Mouse (Mus musculus): ENCODE results near the gene Fdxr.

The Fdxr gene

DNA sequence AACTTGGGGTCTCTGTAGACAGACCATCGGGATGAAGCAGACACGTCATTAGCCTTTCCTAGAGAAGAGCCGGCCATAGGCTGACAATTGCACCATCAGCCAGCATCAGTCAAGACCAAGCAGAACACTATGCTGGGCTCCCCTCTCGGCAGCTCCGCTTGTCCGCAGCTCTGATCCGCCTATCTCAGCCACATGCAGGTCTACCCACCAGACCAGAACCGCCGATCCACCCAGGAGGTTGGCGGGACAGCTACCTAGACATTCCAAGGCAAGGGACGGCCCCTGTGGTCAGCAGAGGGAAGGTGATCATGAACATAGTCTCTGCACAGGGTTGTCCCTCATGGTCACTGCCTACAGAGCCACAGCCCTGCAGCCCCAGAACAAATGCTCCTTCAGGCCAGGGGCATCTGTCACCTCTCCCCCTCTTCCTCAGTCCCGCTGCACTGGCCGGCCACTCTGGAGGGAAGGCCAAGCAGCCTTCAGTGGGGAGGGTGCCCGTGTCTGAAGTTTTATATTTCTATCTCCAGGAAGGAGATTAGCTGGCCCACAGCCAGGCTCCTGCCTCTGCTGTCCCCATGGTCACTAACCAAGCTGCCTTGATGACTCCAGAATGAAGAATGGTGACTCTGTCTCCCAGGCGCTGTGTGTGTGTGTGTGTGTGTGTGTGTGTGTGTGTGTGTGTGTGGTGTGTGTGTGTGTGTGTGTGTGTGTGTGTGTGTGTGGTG is 42.4 kb downstream of the Fdxr start:
- DNase-seq (ENCODE audit: low spot score): no peak

DNA sequence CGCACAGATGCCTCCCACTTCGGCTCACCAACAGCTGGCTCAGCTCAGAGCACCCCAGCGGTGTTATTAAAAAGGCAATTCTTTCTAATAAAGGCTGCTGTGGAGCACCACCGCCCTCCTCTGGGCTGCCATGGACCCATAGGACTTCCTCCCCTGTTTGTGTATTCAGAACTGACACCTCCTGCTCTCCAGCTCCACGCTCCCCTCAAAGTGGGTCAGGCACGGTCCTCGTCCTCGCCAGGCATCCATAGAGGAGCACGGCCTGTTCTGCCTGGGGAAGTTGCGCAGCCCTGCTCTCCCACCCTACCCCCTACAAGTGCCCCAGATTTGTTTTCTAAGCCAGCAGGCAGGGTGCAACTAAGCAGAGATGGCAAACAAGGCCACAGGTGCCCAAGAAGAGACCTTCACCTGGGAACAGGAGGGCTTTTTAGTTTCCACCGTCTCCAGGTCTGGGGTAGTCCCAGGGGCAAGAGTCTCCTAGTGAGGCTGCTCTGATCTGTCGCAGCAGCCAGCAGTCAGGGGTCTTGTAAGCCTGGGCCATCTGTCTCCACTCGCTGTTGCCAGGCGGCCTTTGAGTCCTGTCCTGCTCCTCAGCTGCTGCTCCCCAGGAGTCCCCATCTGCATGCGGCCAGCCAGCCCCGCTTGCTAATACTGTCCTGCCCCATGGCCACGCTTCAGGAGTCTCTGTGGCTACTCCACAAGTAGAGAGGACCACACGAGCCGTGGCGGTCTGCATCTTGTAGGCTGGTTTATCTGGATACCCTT is 43.1 kb downstream of the Fdxr start:
- no peak for DNase-seq (ENCODE audit: low spot score)

DNA sequence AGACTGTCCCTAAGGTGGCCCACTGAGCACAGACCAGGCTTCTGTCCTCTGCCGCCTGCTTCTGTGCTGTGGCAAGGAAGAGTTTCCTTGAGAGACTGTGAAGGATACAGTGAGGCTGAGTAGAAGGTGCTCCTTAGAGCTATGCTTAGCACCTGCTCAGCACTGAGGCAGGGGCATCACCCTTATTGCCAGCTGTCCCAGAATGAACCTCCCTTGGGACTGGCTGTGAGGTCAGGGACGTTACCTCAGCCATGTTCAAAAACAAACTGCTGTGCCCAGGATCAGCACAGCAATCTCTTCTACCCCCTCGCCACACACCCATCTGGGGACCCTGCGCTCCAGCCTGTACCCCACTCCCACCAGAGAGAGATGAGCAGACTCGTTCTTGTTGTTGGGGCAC is 44.0 kb downstream of the Fdxr start:
- no peak for DNase-seq (ENCODE audit: low spot score)

DNA sequence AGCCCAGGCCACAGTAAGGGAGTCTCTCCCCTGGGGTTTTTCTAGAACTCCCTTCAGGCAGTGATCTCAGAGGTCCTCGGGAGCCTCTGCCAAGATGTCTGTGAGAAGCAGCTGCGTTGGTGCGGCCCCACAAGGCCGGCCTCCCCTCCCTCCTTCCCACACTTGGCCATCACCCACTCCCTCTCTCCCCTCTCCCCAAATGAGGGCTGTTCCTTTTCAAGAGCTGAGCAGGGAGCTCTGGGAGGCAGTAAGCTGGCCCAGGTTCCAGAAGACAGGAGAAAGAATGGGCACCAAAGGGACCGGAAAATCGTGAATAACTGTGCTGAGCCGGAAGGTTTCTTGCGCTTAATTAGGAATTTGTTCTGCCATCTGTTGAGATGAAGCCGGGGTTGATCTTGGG is 44.9 kb downstream of the Fdxr start:
- DNase-seq (ENCODE audit: low spot score): no peak

DNA sequence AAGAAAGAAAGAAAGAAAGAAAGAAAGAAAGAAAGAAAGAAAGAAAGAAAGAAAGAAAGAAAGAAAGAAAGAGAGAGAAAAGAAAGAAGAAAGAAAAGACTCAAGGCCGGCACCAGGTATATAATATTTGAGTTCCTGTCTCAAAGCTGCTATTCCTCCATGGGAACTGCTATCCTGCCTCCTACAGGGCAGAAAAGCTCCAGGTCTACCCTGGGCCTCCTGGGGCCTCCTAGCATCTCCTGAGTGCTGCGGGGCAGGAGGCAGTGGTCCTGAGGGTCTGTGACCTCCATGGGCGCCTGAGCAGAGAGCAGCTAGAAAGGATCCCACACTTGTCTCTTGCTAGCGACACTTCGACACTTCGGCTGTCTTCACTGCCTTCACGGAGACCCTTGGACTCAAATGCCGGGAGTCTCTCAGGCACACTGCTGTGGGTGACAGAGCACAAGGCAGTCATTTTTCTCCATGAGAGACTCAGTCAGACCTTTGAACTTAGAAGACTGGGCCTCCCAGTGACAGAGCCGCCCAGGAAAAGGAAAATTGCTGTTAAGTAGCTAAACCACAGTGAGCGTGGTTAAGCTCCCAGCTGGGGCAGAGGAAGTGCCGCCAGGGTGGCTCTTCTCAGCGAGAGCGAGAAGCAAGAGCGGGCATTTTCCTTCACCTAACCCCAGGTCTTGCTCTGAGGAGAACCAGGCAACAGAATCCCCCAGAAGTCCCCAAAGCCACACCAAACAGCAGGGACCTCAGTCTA is 45.5 kb downstream of the Fdxr start:
- DNase-seq (ENCODE audit: low spot score): peak; percentile 19

DNA sequence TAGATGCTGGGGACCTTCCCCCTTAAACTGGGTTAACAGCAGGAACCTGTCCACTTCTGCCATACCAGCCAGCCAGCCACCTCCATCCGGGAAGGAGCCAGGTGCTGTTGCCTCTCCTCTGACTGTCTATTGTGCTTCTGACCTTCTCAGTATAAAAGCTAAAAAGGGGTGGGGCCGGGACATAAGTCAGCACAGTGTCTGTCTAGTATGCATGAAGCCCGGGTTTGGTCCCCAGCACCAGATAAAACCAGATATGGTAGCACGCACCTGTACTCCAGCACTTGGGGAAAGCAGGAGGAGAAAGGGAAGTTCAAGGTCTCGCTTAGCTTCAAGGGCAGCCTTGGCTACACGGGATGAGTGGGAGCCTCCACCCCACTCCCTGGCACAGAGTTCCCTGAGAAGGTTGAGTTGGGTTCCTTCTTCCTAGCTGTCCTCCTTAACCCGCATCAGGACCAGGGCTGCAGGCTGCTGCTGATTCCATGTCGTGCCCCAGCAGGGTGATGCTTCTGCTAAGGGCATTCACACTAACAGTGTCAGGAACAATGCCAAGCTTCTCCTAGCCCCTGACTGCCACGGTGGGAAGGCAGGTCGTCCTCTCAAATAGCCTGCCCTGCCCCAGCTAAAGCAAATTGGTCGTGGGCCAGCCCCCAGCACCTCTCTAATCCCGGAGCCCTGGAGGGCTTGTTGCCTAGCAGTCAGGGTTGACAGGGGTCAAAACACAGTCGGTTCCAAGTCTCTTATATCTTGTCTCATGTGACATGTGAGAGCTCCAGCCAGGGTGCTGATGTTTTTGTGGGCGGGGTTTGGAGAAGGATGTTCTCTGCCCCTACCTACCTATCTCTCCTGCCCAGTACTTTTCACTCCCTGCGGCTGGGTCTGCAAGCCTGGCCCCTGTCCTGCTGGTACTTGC is 47.6 kb downstream of the Fdxr start:
- DNase-seq (ENCODE audit: low spot score): no peak

DNA sequence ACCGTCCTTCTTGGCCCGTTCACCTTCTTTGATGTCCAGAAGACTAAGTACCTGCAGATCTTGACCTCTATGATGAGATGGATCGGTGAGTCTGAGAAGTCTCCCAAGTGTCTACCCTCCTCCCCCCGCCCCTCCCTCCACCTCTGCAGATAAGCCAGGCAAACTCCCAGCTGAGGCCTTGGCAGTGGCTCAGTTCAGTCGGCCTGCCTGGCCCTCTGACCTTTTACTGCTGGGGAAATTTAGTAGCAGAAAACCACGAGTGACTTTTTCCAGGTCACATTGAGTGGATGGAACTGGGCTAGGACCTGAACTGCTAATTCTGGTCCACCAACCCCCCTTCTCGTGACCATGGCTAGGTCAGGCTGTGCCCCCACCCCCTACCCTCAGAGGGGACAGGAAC is 48.4 kb downstream of the Fdxr start:
- no peak for DNase-seq (ENCODE audit: low spot score)

DNA sequence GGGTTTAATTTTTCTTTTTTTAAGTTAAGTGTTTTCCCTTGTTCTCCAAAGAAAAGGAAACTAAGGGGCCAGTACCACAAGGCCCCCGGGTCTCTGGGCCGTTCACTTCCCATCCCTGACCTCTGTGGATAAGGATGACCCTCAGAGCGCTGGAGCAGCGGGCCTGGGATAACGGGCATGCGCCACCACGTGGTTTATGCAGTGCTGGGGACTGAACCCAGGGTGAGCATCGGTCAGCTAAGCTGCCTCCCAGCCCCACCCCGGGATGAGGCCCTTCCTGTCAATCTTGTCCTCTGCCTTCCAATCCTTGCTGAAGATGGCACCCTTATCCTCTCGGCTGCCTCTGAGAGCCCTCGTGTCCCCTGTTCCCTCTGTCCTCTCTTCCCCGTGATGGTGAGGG is 49.2 kb downstream of the Fdxr start:
- DNase-seq (ENCODE audit: low spot score): no peak

DNA sequence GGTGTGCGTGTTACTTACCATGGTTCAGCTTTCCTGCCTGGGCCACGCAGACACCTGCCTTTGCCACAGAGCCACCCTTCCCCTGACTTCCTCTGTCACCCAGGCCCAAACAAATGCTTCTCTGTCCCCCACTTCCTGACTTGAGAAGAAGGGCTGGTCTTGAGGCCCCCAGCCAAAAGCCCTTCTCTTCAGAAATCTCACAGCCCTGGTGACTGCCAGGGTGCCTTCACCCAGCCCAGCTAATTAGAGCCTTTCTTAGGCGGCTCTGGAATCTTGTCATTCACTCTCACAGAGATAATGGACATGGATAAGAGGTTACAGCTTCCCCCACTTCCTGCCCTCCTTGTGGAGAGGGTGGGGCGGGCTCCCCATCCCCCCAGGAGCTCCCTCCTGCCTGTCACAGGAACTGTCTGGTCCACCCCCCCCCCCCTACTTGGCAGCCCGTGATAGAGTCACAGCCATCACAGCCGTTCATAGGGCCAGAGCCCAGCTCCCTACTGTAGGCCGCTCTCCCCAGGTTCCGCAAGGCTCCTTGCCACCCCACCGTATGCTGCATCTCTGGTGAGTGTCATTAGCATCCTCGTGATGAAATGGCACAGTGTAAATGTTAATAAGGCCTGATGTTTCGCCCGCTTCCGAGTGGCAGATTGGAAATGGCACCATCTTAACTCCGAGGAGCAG is 49.9 kb downstream of the Fdxr start:
- no peak for DNase-seq (ENCODE audit: low spot score)

DNA sequence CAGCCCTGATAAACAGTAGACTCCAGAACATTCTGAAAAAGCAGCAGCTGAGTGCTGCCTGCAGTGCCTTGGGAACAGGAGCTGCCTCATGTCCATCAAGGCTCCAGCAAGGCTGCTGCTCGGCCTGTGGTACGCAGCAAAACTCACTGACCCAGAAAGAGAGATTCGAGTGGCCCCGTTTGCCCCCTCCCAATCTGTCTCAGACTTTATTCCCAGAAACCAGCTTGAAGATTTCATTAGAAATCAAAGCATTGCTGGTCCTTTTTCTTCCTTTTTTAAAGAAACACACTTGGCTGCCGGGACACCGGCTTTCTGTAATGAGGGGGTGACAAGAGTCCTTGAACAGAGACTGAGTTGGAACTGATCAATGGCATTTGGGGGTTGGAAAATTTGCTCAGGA is 51.5 kb downstream of the Fdxr start:
- DNase-seq (ENCODE audit: low spot score): no peak

DNA sequence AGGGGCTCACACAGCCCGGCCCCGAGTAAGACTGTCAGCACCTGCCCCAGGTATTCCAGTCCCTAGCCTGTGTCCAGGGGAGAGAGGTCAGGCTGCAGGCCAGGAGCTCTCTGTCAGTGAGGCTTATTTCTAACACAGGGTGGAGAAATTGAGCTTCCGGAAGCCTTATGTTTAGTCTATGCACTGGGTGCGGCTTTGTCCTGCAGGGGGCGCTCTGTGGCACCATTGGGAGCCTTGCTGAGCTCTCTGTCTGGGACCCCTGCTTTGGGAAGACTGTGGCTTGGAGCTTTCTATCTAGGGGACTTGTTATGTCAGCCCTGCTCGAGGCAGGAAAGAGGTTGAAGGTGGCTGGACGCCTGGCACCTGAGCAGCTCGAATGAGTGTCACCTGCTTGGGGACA is 52.0 kb downstream of the Fdxr start:
- no peak for DNase-seq (ENCODE audit: low spot score)

DNA sequence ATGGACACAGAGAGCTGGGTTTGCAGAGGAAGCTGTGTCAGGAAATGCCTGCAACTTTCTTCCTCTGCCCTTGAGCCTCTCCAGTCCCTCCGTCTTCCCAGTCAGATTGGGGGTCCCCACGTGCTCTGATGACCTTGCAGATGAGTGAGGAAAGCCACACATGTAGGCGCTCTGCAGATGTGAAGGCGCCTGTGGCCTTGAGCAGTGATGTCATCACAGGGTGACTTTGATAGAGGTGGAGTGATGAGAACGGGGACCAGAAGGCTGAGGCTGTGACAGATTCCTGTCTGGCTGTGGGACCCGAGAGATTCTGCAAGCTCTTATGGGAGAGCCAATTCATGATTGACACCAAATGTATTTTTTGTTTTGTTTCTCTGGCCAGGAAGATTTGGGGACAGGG is 53.0 kb downstream of the Fdxr start:
- no peak for DNase-seq (ENCODE audit: low spot score)

DNA sequence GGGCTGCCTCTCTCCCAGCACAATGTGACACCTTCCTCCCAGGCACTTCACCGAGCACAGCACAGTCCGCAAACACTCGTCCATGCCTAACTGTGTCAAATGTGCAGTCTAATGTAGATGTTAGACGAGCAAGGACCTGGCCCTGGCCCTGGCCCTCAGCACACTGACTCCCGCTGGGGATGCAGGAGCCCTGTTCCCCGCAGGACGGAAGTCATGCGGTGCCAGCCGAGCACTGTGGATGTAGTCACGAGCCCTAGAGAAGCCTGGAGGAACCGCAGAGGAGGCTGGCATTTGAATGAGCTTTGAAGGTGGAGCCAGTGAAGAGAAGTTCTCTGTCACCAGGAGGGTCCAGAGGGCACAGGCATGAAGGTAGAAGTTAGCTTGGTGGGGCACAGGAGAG is 53.4 kb downstream of the Fdxr start:
- no peak for DNase-seq (ENCODE audit: low spot score)

DNA sequence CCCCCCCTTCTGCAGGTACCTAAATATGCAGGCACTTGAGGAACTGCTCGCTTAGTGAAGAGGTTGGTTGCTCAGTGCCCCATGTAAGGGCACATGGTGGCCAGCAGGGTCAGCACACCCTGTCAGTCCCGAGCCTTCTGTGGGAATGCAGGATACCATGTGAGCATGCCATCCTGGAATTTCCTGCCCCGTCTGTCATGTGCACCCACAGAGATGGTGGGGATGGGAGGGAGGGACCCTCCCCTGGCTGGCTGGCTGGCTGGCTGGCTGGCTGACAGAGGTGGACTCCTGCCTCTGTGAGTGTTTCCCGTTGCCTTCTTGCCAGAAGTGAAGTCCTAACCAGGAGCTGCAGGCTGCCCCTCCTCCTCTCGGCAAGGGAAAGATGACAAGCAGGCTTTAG is 54.3 kb downstream of the Fdxr start:
- no peak for DNase-seq (ENCODE audit: low spot score)

DNA sequence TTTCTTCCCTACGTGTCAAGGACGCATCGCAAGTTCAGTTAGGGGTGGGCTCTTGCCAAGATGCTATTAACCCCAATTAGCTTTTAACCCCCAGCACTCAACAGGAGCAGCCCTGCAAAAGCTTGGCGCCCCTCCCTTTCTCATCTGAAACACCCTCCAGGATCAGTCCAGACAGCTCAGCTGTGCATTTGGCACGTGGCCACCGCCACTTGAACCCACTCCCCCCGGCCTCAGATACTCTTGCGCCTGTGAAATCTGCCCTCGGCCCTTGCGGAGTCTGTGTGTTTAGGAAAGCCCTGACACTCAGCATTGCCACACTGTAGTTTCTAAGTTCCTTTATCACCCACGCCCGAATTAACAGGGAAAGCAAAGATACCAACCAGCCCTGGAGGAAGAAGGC is 54.8 kb downstream of the Fdxr start:
- DNase-seq (ENCODE audit: low spot score): no peak

DNA sequence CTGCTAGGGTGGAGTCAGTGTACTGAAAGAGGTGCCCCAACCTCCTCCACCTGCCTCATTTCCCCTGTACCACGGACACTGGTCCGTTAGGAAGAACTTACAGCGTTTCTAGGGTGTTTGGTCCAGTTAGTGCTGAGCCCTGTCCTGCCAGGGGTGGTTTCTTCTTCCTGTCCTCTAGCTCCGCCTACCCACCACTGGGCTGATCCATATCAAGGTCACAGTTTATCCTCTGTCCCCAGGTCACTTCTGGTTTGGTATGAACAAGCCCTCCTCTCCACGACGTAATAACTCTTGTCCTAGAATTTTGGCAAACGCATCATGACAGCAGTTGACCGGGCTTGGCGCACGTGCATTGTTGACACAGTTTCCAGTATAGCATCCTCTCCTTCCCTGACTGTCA is 57.2 kb downstream of the Fdxr start:
- DNase-seq (ENCODE audit: low spot score): no peak

DNA sequence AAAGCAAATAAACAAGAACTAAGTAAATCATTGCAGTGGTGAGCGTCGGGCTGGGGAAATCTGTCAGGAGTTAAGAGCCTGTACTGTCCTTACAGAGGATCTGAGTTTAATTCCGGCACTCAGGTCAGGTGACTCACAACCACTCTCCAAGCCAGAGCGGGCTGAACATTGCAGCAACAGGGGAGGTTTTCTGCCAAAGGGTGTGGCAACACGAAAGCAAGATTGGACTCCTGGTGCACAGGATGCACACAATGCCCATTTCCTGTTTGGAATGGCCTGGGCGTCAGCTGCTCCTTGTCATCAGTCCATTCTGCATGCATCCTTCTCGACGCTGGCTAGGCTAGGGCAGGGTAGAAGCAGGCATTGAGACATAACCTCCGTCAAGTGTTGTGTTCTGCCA is 57.6 kb downstream of the Fdxr start:
- no peak for DNase-seq (ENCODE audit: low spot score)
